Mouse (Mus musculus): ENCODE results near the gene Gngt2.

GRCm38 (mm10) chr11:95810828-95811227, 26.2 kb upstream of the Gngt2 start:
- no peak for TF ChIP-seq CTCF (IDR thresholded peaks at IDR 0.05; ENCODE audit: low read depth)
- no peak for TF ChIP-seq EP300 (IDR thresholded peaks at IDR 0.05; ENCODE audit: low read depth)

All from liver, postnatal 0 days (tissue).